Mouse (Mus musculus): ENCODE measurements around the gene Isg20l2. TPM values are rescaled to one million over a fixed set of nuclear protein-coding genes. Genes with fewer than 3 reads are reported as not detected.
A peak's percentile ranks its signal among the peaks of the same experiment; 100 is the strongest.

Isg20l2 gene
- polyA plus RNA-seq, 1 experiment from 2014 or later: 20.2 TPM

- peaks cover 25% of the 10 kb centered on the region for H3K36me3 ChIP-seq (ENCODE audit: control insufficient read depth, insufficient read depth, low read length)
- DNase-seq (ENCODE audit: low spot score): no peak
- no peak for ATAC-seq (ENCODE audit: low FRiP score, low TSS enrichment)
- no peak overlapping the region for H3K9ac ChIP-seq (ENCODE audit: low read length)
- no peak overlapping the region for H3K4me3 ChIP-seq (ENCODE audit: low read depth, low read length)
- H3K27me3 ChIP-seq (ENCODE audit: control insufficient read depth, insufficient read depth, low read length): no peaks in the 10 kb centered on the region
- 90% methylated on average over 10 of the region's 10 CpGs for WGBS
- TF ChIP-seq EP300 (optimal IDR thresholded peaks at IDR 0.05): no peak
- H3K4me1 ChIP-seq (replicated peaks; ENCODE audit: control insufficient read depth, insufficient read depth): peaks cover 10% of the 10 kb centered on the region
- no peak overlapping the region for H3K27ac ChIP-seq (replicated peaks)
- H3K4me2 ChIP-seq (replicated peaks; ENCODE audit: low read depth): no peak overlapping the region
- no peaks in the 10 kb centered on the region for H3K9me3 ChIP-seq (ENCODE audit: control insufficient read depth, low read length)
These were observed 16.2 kb upstream of the Isg20l2 start for GRCm38 (mm10) chr3:87913891-87914290.

- TF ChIP-seq CTCF (IDR thresholded peaks at IDR 0.05; ENCODE audit: low read depth) (peak; percentile 23; the same call in 1 of the 2 replicates), EP300 (optimal IDR thresholded peaks at IDR 0.05) (no peak)
- H3K4me2 ChIP-seq (replicated peaks; ENCODE audit: low read depth): no peak overlapping the region
- H3K27ac ChIP-seq (replicated peaks): no peak overlapping the region
- no peak for ATAC-seq (ENCODE audit: low FRiP score, low TSS enrichment)
- H3K27me3 ChIP-seq (ENCODE audit: control insufficient read depth, insufficient read depth, low read length): no peaks in the 10 kb centered on the region
- peaks cover 25% of the 10 kb centered on the region for H3K36me3 ChIP-seq (ENCODE audit: control insufficient read depth, insufficient read depth, low read length)
- no peak overlapping the region for H3K9ac ChIP-seq (ENCODE audit: low read length)
- no peaks in the 10 kb centered on the region for H3K9me3 ChIP-seq (ENCODE audit: control insufficient read depth, low read length)
- H3K4me3 ChIP-seq (ENCODE audit: low read depth, low read length): no peak overlapping the region
- WGBS: 61% methylated on average over 1 of the region's 1 CpGs
- no peak for DNase-seq (ENCODE audit: low spot score)
- no peaks in the 10 kb centered on the region; the same call in 1 of the 2 replicates for H3K4me1 ChIP-seq (replicated peaks; ENCODE audit: control insufficient read depth, insufficient read depth)
These were observed 13.1 kb upstream of the Isg20l2 start for GRCm38 (mm10) chr3:87916990-87917389.

- H3K9me3 ChIP-seq (ENCODE audit: control insufficient read depth, low read length): no peaks in the 10 kb centered on the region
- TF ChIP-seq EP300 (optimal IDR thresholded peaks at IDR 0.05): no peak
- TF ChIP-seq CTCF (IDR thresholded peaks at IDR 0.05; ENCODE audit: low read depth): no peak
- ATAC-seq (ENCODE audit: low FRiP score, low TSS enrichment): no peak
- 94% methylated on average over 1 of the region's 1 CpGs for WGBS
- H3K27me3 ChIP-seq (ENCODE audit: control insufficient read depth, insufficient read depth, low read length): no peaks in the 10 kb centered on the region
- H3K36me3 ChIP-seq (ENCODE audit: control insufficient read depth, insufficient read depth, low read length): peaks cover 26% of the 10 kb centered on the region
- H3K27ac ChIP-seq (replicated peaks): peak overlapping the region; percentile 61
- H3K4me1 ChIP-seq (replicated peaks; ENCODE audit: control insufficient read depth, insufficient read depth): no peaks in the 10 kb centered on the region; the same call in 1 of the 2 replicates
- H3K4me3 ChIP-seq (ENCODE audit: low read depth, low read length): no peak overlapping the region
- no peak for DNase-seq (ENCODE audit: low spot score)
- no peak overlapping the region for H3K9ac ChIP-seq (ENCODE audit: low read length)
- peak overlapping the region; percentile 47 for H3K4me2 ChIP-seq (replicated peaks; ENCODE audit: low read depth)
These were observed 11.6 kb upstream of the Isg20l2 start for GRCm38 (mm10) chr3:87918551-87918950.

- under 1% methylated on average over 30 of the region's 30 CpGs for WGBS
- DNase-seq (ENCODE audit: low spot score) (peak; percentile 78), ATAC-seq (ENCODE audit: low FRiP score, low TSS enrichment) (peak; percentile 89)
- H3K4me2 ChIP-seq (replicated peaks; ENCODE audit: low read depth): peak within 1 kb of the TSS; percentile 72
- H3K27ac ChIP-seq (replicated peaks): peak within 1 kb of the TSS; percentile 86
- 0 out of 2 replicates have a peak, but pooled peaks have one; percentile 4 for TF ChIP-seq CTCF (IDR thresholded peaks at IDR 0.05; ENCODE audit: low read depth)
- no peak for TF ChIP-seq EP300 (optimal IDR thresholded peaks at IDR 0.05)
- peak within 1 kb of the TSS; percentile 63 for H3K4me3 ChIP-seq (ENCODE audit: low read depth, low read length)
- H3K9ac ChIP-seq (ENCODE audit: low read length): peak within 1 kb of the TSS; percentile 71
- H3K27me3 ChIP-seq (ENCODE audit: control insufficient read depth, insufficient read depth, low read length): no peaks in the 10 kb centered on the region
- no peaks in the 10 kb centered on the region; the same call in 1 of the 2 replicates for H3K4me1 ChIP-seq (replicated peaks; ENCODE audit: control insufficient read depth, insufficient read depth)
- no peaks in the 10 kb centered on the region for H3K9me3 ChIP-seq (ENCODE audit: control insufficient read depth, low read length)
- peaks cover 17% of the 10 kb centered on the region for H3K36me3 ChIP-seq (ENCODE audit: control insufficient read depth, insufficient read depth, low read length)
These were observed 10.6 kb upstream of the Isg20l2 start, which contains the start of gene Mrpl24 for GRCm38 (mm10) chr3:87919336-87920108. TSS of gene Mrpl24 (plus strand) at chr3:87919506.

GRCm38 (mm10) chr3:87920270-87920943, 9.7 kb upstream of the Isg20l2 start:
- ATAC-seq (ENCODE audit: low FRiP score, low TSS enrichment) (no peak), DNase-seq (ENCODE audit: low spot score) (no peak)
- Histone ChIP-seq H3K4me3 (ENCODE audit: low read depth, low read length) (peak overlapping the region; percentile 63), H3K4me2 (replicated peaks; ENCODE audit: low read depth) (peak overlapping the region; percentile 72), H3K9me3 (ENCODE audit: control insufficient read depth, low read length) (no peaks in the 10 kb centered on the region), H3K27me3 (ENCODE audit: control insufficient read depth, insufficient read depth, low read length) (no peaks in the 10 kb centered on the region), H3K4me1 (replicated peaks; ENCODE audit: control insufficient read depth, insufficient read depth) (no peaks in the 10 kb centered on the region; the same call in 1 of the 2 replicates), H3K9ac (ENCODE audit: low read length) (peak overlapping the region; percentile 71), H3K36me3 (ENCODE audit: control insufficient read depth, insufficient read depth, low read length) (peaks cover 17% of the 10 kb centered on the region), H3K27ac (replicated peaks) (peak overlapping the region; percentile 86; the same call in 1 of the 2 replicates)
- WGBS: 63% methylated on average over 9 of the region's 9 CpGs
- no peak for TF ChIP-seq EP300 (optimal IDR thresholded peaks at IDR 0.05)
- TF ChIP-seq CTCF (IDR thresholded peaks at IDR 0.05; ENCODE audit: low read depth): peak; percentile 53

Data from stomach, postnatal 0 days (tissue).